Mouse (Mus musculus): ENCODE data around the gene Gm8947. TPM values are rescaled to one million over a fixed set of nuclear protein-coding genes. Genes with fewer than 3 reads are reported as not detected.
A peak's percentile ranks its signal among the peaks of the same experiment; 100 is the strongest.
"Not testable (repeated sequence)": the region's sequence is repeated elsewhere in the genome, so short reads cannot be mapped to it uniquely, and the experiment has no call there.

Gene Gm8947
- total and polyA plus RNA-seq, 3 experiments = 0.67 to 8.3 (median 3.4) TPM

GRCm38 (mm10) chr1:151178505-151179083, 13.6 kb upstream of the Gm8947 start:
- ATAC-seq (ENCODE audit: extremely low read depth, insufficient number of reproducible peaks, low FRiP score, poor library complexity, severe bottlenecking) (no peak), DNase-seq (ENCODE audit: low spot score) (no peak)
- H3K4me3 ChIP-seq (ENCODE audit: low read depth, low read length) = no peak overlapping the region
- TF ChIP-seq GATA2 (IDR thresholded peaks at IDR 0.05; ENCODE audit: borderline replicate concordance, low read depth, low read length) (no peak), TAL1 (conservative IDR thresholded peaks at IDR 0.05; ENCODE audit: low read depth, low read length) (no peak), CTCF (IDR thresholded peaks at IDR 0.05; ENCODE audit: low read depth, low read length) (no peak), GATA1 (IDR thresholded peaks at IDR 0.05; ENCODE audit: borderline replicate concordance, low read length) (no peak), POLR2AphosphoS5 (IDR thresholded peaks at IDR 0.05; ENCODE audit: insufficient replicate concordance, low read depth, low read length) (no peak)
- no peaks in the 10 kb centered on the region for H3K36me3 ChIP-seq (replicated peaks)
- no peaks in the 10 kb centered on the region for H3K9me3 ChIP-seq (replicated peaks)
- no peaks in the 10 kb centered on the region for H3K27me3 ChIP-seq (ENCODE audit: insufficient read depth, low read length)
- H3K4me1 ChIP-seq (ENCODE audit: insufficient read depth, low read depth, low read length) = peaks cover 52% of the 10 kb centered on the region

- Histone ChIP-seq H3K27me3 (ENCODE audit: insufficient read depth, low read length) (no peaks in the 10 kb centered on the region), H3K36me3 (replicated peaks) (no peaks in the 10 kb centered on the region), H3K9me3 (replicated peaks) (no peaks in the 10 kb centered on the region), H3K4me3 (ENCODE audit: low read depth, low read length) (no peak overlapping the region), H3K4me1 (ENCODE audit: insufficient read depth, low read depth, low read length) (peaks cover 53% of the 10 kb centered on the region)
- ATAC-seq (ENCODE audit: extremely low read depth, insufficient number of reproducible peaks, low FRiP score, poor library complexity, severe bottlenecking) (no peak), DNase-seq (ENCODE audit: low spot score) (no peak)
- no peak for TF ChIP-seq CTCF (IDR thresholded peaks at IDR 0.05; ENCODE audit: low read depth, low read length)
- peak; percentile 33 for TF ChIP-seq TAL1 (conservative IDR thresholded peaks at IDR 0.05; ENCODE audit: low read depth, low read length)
- no peak for TF ChIP-seq GATA2 (IDR thresholded peaks at IDR 0.05; ENCODE audit: borderline replicate concordance, low read depth, low read length)
- no peak for TF ChIP-seq POLR2AphosphoS5 (IDR thresholded peaks at IDR 0.05; ENCODE audit: insufficient replicate concordance, low read depth, low read length)
- TF ChIP-seq GATA1 (IDR thresholded peaks at IDR 0.05; ENCODE audit: borderline replicate concordance, low read length) = no peak
These were observed 12.0 kb upstream of the Gm8947 start for GRCm38 (mm10) chr1:151180167-151180566.

DNA sequence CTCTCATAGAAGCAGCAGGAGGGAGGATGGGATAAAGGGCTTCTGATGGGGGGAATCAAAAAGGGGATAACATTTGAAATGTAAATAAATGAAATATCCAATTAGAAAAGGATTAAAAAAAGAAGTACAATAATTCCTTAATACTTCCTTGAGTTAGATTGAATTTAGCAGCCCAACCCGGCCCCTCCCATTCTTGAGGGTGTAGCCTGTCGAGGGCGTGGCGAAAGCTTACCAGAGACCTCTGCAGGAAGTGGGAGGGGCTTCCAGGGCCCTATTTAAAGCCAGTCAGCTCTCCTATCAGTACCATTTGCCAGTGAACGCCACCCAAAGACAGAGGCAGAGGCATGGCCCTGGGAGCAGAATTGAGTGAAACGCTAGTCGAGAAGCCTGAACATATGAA, 9.9 kb upstream of the Gm8947 start, which contains the start of gene Gm47985:
Gene Gm47985, plus strand, starts transcription at position 272 of the 400 bp plus-strand sequence.
- H3K9me3 ChIP-seq (replicated peaks); H3K36me3 ChIP-seq (replicated peaks); DNase-seq (ENCODE audit: low spot score); H3K4me3 ChIP-seq (ENCODE audit: low read depth, low read length); ATAC-seq (ENCODE audit: extremely low read depth, insufficient number of reproducible peaks, low FRiP score, poor library complexity, severe bottlenecking); H3K27me3 ChIP-seq (ENCODE audit: insufficient read depth, low read length): not testable (repeated sequence)
- H3K4me1 ChIP-seq (ENCODE audit: insufficient read depth, low read depth, low read length) = peaks cover 44% of the 10 kb centered on the region

GRCm38 (mm10) chr1:151186186-151186585, 6.0 kb upstream of the Gm8947 start:
- not testable (repeated sequence) for H3K4me3 ChIP-seq (ENCODE audit: low read depth, low read length); H3K9me3 ChIP-seq (replicated peaks); DNase-seq (ENCODE audit: low spot score); H3K27me3 ChIP-seq (ENCODE audit: insufficient read depth, low read length); ATAC-seq (ENCODE audit: extremely low read depth, insufficient number of reproducible peaks, low FRiP score, poor library complexity, severe bottlenecking); H3K36me3 ChIP-seq (replicated peaks)
- H3K4me1 ChIP-seq (ENCODE audit: insufficient read depth, low read depth, low read length) = peaks cover 18% of the 10 kb centered on the region

DNA sequence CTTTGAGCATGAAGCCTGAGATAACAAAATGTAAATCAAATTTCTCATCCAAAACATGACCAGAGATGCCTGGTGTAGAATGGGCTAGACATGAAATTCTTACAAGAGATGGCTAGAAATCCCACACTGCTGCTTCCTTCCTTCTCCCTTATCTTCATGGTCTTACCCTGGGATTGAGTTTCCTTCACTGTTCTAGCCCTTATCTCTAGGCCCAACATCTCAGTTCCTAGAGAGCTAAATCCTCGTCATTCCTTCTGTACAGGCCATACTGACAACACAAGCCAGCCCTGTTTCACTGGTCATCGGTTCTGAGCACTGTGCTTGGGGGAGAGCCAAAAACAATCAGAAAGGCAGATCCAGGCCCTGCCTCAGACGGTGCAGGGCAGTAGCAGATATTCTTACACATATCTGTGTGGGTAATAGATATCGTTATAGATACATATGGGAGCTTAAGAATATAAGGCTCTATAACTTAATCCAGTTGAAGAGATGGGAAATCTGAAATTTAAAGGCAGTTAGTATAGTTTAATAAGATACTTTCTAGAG, 5.2 kb upstream of the Gm8947 start:
- H3K36me3 ChIP-seq (replicated peaks); DNase-seq (ENCODE audit: low spot score); H3K4me3 ChIP-seq (ENCODE audit: low read depth, low read length); H3K9me3 ChIP-seq (replicated peaks); H3K27me3 ChIP-seq (ENCODE audit: insufficient read depth, low read length): not testable (repeated sequence)
- peak; percentile 75 for ATAC-seq (ENCODE audit: extremely low read depth, insufficient number of reproducible peaks, low FRiP score, poor library complexity, severe bottlenecking)
- peaks cover 20% of the 10 kb centered on the region for H3K4me1 ChIP-seq (ENCODE audit: insufficient read depth, low read depth, low read length)

DNA sequence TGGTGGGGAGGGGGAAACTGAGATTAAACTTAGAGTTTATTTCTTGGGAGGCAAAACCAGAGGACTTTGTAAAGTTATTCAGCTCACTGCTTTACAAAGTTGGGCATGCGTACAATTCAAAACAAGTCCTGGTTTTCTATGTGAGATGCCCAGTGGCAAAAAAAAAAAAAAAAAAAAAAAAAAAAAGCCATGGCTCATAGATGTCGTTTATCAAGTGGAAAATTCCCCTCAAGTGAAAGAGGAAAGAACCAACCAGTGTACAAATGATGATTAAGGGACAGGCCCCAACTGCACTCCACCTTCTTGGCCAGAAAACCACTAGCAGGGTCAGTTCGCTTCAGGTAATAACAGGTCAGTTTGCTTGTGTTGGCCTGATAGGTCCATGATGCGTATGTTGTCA, 3.7 kb upstream of the Gm8947 start:
- H3K9me3 ChIP-seq (replicated peaks) = no peaks in the 10 kb centered on the region
- no peaks in the 10 kb centered on the region for H3K27me3 ChIP-seq (ENCODE audit: insufficient read depth, low read length)
- H3K4me3 ChIP-seq (ENCODE audit: low read depth, low read length) = no peak overlapping the region
- ATAC-seq (ENCODE audit: extremely low read depth, insufficient number of reproducible peaks, low FRiP score, poor library complexity, severe bottlenecking) = no peak
- H3K4me1 ChIP-seq (ENCODE audit: insufficient read depth, low read depth, low read length) = peaks cover 19% of the 10 kb centered on the region
- no peak for DNase-seq (ENCODE audit: low spot score)
- TF ChIP-seq POLR2AphosphoS5 (IDR thresholded peaks at IDR 0.05; ENCODE audit: insufficient replicate concordance, low read depth, low read length) (no peak), GATA1 (IDR thresholded peaks at IDR 0.05; ENCODE audit: borderline replicate concordance, low read length) (no peak), CTCF (IDR thresholded peaks at IDR 0.05; ENCODE audit: low read depth, low read length) (no peak), TAL1 (conservative IDR thresholded peaks at IDR 0.05; ENCODE audit: low read depth, low read length) (no peak), GATA2 (IDR thresholded peaks at IDR 0.05; ENCODE audit: borderline replicate concordance, low read depth, low read length) (no peak)
- H3K36me3 ChIP-seq (replicated peaks) = no peaks in the 10 kb centered on the region

DNA sequence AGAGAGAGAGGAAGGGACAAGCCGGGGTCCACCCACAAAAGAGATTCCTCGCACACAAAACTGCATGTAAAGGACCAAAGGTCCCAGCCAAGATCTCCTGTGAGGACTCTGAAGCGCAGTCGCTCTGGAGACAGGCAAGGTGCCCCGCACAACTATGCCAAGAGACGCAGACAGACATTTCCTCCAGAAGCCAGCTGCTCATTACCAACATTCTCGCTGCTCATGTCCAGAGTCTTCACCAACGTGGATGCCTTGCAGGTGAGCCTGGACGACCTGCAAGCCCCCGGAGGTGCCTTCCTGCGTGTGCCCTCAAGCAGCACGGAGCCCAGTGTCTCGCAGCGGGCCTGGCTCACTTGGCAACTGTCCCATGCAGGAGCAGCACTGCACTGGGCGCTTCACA, 563 bp downstream of the Gm8947 start:
- not testable (repeated sequence) for H3K9me3 ChIP-seq (replicated peaks); H3K36me3 ChIP-seq (replicated peaks); H3K27me3 ChIP-seq (ENCODE audit: insufficient read depth, low read length); DNase-seq (ENCODE audit: low spot score); ATAC-seq (ENCODE audit: extremely low read depth, insufficient number of reproducible peaks, low FRiP score, poor library complexity, severe bottlenecking); H3K4me3 ChIP-seq (ENCODE audit: low read depth, low read length)
- peaks cover 18% of the 10 kb centered on the region for H3K4me1 ChIP-seq (ENCODE audit: insufficient read depth, low read depth, low read length)

GRCm38 (mm10) chr1:151195986-151196385, 3.8 kb downstream of the Gm8947 start:
- H3K27me3 ChIP-seq (ENCODE audit: insufficient read depth, low read length); DNase-seq (ENCODE audit: low spot score); ATAC-seq (ENCODE audit: extremely low read depth, insufficient number of reproducible peaks, low FRiP score, poor library complexity, severe bottlenecking): not testable (repeated sequence)

GRCm38 (mm10) chr1:151196690-151197089, 4.5 kb downstream of the Gm8947 start:
- H3K9me3 ChIP-seq (replicated peaks); DNase-seq (ENCODE audit: low spot score); H3K36me3 ChIP-seq (replicated peaks); H3K4me3 ChIP-seq (ENCODE audit: low read depth, low read length); H3K27me3 ChIP-seq (ENCODE audit: insufficient read depth, low read length): not testable (repeated sequence)
- peaks cover 18% of the 10 kb centered on the region for H3K4me1 ChIP-seq (ENCODE audit: insufficient read depth, low read depth, low read length)
- ATAC-seq (ENCODE audit: extremely low read depth, insufficient number of reproducible peaks, low FRiP score, poor library complexity, severe bottlenecking) = peak; percentile 75

More at GRCm38 (mm10) chr1:151195986-151196385, 3.8 kb downstream of the Gm8947 start:
- not testable (repeated sequence) for H3K9me3 ChIP-seq (replicated peaks); H3K36me3 ChIP-seq (replicated peaks); H3K4me3 ChIP-seq (ENCODE audit: low read depth, low read length)
- H3K4me1 ChIP-seq (ENCODE audit: insufficient read depth, low read depth, low read length) = peaks cover 20% of the 10 kb centered on the region

DNA sequence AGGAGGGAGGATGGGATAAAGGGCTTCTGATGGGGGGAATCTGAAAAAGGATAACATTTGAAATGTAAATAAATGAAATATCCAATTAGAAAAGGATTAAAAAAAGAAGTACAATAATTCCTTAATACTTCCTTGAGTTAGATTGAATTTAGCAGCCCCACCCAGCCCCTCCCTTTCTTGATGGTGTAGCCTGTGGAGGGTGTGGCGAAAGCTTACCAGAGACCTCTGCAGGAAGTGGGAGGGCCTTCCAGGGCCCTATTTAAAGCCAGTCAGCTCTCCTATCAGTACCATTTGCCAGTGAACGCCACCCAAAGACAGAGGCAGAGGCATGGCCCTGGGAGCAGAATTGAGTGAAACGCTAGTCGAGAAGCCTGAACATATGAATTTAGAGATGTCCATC, 5.9 kb downstream of the Gm8947 start, which contains the start of gene Gm47995:
Gene Gm47995, plus strand, starts transcription at position 329 of the 400 bp plus-strand sequence.
- H3K27me3 ChIP-seq (ENCODE audit: insufficient read depth, low read length); H3K36me3 ChIP-seq (replicated peaks); ATAC-seq (ENCODE audit: extremely low read depth, insufficient number of reproducible peaks, low FRiP score, poor library complexity, severe bottlenecking); H3K4me3 ChIP-seq (ENCODE audit: low read depth, low read length); H3K9me3 ChIP-seq (replicated peaks): not testable (repeated sequence)
- peaks cover 18% of the 10 kb centered on the region for H3K4me1 ChIP-seq (ENCODE audit: insufficient read depth, low read depth, low read length)
- DNase-seq (ENCODE audit: low spot score) = peak; percentile 40

All from G1E (cell line).